Mouse (Mus musculus) cerebral cortex, adult 2 months (tissue): ENCODE results near the gene Pgm3.

ENCODE experiments used
- WGBS: fragments of 180-500 bp; shearing (Covaris S2); methylation state at CpG from one replicate; pipeline ENCODE4 v1.1.7; 2018; 5-methylcytosine and 5-hydroxymethylcytosine counted together

The Pgm3 gene

DNA sequence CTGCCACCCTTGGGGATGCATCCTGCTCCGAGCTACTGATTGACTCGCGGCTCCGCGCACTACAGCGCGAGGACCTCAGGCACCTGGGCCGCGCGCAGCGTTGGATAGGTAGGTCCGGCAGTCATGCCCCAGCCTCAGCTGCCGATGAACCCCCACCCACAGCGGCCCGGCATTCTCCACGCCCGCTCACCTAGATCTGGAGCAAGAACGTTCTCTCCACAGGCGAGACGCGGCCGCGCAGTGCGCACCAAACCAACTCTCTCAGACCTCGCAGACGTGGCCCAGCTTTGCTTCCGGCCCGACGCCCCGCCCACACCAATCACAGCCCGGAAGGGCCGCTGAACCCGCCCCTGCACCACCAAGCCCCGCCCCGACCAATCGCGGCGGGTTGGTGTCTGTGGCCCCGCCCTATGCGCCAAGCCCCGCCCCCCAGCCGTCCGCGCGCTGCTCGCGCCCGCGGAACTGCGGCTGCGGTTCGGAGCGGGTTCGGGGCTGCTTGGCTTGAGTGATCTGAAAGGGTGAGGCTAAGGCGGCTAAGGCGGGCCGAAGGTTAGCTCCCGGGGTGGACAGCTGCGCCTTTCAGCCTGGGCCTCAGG lies at the start of gene Pgm3, which contains the start of gene Rwdd2a:
Pgm3 (minus strand) TSS at position 303 of the 596 bp plus-strand sequence.
Rwdd2a (plus strand) TSS at position 452 of the 596 bp plus-strand sequence.
- under 1% methylated on average over 59 of the region's 59 CpGs for WGBS

DNA sequence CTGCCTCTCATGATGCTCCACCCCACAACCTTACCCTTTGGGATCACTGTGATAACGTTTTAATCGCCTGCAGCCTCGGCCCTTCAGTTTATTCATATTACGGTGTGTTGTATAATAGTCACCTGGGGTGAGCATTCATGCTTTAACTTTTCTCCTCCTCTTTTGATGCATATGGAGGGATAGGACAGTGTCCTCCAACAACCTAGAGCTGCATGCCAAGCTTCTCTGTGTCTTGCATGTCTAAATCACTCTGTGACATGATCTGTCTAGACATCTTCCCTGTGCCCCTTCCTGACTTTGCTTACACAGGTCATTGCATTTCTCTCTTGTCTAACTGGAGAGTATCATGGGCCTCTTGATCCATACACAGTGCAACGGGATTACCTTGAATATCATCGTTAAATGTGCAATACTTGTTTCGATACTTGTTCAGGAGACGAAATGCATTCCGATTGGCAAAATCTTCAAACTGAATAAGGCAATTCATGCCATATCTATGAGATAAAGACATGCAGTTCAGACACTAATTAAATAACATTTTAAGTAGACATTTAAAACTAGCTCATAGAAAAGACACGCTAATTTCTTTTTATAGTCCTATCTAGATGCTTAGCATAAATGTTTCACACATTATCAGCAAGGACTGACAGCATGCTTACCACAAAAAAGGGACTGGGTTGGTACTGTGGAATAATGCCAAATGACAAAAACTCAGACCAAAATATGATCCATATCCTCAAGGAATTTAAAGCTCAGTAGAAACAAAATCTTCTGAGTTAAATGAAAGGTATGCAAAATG lies 47.9 kb upstream of the Pgm3 start:
- 78% methylated on average over 10 of the region's 10 CpGs for WGBS

DNA sequence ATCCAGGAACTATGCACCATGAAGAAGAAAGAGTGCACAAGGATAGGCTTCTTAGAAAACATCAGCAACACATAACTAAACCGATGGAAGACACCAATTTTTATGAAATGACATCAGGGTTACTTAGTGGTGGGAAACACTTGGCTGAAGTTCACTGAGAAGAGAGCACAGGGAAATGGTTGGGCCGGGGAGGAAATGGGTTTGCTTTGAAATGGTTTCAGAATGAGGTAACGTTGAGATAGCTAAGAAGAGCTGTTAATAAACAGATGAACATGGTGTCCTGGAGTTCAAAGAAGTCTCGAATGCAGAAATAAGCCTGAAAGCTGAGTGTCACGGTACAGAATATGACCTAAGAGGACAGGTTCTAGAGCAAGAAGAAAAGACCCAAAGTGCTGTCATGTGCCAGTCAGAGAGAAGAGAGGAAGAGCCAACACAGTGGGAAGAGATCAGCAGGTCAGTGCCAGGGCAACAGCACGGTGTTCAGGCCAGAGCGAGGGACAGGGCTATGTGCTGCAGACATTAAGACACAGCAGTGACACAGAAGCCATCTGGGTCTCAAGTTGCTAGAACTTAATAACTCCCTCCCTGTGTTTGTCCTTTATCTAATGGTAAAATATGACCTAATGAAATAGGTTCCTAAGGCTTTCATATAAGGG lies 46.3 kb upstream of the Pgm3 start:
- WGBS, result 70% methylated on average over 7 of the region's 7 CpGs

DNA sequence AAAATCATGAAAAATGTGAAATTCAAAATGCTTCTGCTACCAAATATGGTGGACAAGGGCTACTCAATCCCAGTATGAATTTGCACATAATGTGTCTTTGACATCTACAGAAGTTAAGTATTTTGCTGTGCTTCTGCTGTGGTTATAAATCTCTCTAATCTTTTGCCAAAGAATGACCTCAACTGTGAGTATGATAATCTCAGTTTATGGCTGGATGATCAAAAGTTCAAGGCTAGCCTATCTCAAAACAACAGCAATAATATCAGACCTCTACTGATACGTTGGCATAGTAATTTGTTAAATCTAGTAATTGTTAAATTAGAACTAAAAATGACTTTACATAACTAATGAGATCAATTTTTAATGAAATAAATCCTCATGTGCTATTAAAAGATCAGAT lies 44.1 kb upstream of the Pgm3 start:
- WGBS, result 90% methylated on average over 1 of the region's 1 CpGs

DNA sequence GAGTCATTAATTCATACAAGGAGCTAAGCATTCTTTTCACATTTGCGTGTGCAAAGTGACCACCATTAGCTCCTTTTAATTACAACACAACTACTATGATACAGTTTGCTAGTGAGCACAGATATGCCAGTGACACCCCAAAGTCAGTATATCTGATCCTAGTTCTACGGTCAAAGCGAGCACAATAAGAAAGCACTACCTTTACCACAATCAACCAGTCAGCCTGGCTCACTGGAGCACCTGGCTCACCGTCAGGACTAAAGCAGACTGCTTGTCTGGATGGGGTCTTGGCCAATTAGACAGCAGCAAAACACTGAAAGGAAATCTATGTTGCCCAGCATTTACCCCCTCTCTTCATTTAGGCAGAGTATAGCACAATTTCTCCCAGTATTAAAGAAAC lies 40.4 kb upstream of the Pgm3 start:
- 95% methylated on average over 4 of the region's 4 CpGs for WGBS

DNA sequence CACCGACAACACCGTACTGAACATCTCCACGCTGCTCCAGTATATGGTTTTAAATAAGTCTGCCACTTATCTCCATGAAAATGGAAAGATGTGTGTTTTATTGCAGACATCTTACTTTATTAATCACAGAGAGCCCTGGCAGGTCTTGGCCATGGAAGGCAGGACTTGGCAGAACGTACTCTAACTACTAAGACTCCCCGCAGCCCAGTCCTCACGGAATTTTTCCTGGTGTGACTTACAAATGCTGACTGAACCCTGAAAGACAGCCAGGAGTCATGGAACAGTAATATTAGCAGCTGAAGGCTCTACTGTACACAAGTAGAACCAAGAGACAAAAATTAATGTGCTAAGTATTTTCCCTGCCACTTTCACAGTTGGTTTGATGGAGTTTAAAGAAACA lies 34.1 kb upstream of the Pgm3 start:
- WGBS, result 86% methylated on average over 6 of the region's 6 CpGs

DNA sequence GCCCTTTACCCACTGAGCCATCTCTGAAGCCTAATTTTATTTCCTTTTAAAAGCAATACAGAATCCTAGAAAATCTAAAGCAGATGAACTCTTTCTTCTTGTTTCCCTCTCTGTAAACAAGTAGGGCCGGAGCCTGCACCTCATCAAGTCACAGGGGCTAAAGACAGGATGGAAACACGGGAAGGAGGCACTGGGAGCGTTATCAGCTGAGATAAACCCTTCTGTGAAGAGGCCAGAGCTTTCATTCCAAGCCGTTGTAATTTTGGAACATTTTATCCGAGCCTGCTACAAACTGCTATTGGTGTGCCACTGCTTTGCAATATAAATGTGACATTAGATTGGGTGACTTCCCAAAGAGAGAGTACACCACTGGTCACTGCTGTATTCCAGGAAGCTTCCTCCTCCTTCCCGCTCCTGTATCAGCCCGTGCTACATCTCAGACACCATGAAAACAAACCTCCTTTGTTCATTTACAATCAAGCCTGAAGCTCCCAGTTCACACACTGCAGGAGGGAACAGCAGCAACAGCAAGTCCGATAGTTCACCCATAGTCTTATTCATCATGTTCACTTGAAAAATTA lies 28.2 kb upstream of the Pgm3 start:
- WGBS, result 61% methylated on average over 8 of the region's 8 CpGs

DNA sequence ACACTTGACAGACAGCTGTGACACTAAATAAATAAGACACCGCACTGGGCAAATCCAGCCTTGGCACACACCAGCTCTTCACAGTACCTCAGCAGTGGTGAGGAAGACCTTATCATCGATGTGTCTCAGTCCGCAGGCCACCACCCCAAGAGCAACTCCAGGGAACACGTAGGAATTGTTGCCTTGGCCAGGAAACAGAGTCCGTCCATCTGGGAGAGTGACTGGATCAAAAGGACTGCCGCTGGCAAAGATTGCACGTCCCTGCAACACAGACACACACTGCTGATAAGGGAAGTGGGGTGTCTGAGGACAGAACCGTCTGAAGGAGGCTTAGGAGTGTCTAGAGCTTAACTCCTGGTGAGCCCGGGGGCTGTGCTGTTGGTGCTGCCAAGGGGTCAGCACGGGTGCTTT lies 22.7 kb upstream of the Pgm3 start:
- 58% methylated on average over 10 of the region's 10 CpGs for WGBS

DNA sequence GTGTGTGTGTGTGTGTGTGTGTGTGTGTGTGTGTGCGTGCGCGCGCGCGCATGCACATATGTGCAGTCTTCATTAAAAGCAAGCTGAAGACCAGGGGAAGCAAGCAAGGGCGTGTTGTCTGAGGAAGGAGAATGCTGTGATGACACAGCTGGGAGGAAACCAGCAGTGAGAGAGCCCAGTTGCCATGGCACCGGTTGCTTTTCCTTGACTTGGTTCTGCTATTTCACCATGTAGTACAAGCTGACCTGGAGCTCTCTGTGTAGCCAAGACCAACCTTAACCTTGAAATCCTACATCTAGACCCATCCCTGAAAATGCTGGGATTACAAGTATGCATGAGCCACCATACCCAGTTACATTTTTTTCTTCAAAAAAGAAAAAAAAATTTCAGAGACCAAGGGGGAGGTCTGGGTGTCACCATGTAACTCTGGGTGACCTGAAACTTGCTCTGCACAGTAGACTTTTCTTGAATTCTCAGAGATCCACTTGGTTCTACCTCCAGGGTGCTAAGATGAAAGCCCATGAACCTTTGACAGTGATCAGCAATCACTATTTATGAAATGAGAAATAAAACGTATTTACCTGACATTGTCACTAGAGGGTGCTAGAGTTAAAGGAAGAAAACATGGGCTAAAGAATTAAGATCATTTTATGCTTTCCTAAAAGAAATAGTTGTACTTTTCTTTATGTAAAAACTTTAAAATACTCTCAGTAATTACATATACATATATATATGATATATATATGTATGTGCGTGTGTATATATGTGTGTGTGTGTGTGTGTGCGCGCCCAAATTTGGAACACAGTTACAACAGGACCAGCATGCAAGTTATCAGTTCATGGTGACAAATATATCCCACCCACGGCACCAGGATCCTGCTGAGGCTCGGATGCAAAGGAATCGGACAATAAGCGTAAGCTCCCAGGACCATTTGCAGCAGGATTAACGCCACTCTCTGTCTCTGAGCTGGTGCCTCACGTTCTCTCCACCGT lies 21.3 kb upstream of the Pgm3 start:
- WGBS, result 48% methylated on average over 19 of the region's 19 CpGs

DNA sequence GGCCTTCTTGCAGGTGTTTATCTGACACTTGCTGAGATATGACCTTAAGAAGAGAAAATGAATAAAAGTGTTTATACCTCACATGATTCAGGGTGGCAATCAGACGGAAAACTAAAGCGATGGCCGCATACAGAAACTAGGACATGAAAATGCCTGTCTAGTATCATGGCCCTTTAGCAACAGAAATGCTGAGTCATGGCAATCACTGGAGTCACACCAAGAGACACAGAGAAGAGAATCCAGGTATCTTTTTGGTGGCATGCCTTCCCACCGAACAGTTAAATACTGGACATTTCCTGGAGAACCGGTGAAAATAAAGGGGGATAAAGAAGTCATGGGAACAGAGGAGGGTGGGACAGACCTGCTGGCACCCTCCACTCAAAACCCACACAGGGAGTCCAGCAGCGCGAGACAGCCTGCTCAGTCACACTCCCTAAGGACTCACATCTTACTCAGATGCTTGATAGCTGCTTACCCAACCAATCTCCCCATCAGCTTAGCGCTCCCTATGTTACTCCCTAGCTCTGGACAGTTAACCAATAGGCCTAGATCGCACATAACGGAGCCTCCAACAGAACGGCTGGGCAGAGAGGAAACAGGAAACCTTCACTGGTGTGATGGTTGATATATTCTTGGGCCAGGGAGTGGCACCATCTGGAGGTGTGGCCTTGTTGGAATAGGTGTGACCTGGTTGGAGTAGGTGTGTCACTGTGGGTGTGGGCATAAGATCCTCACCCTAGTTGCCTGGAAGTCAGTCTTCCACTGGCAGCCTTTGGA lies 15.6 kb upstream of the Pgm3 start:
- 92% methylated on average over 11 of the region's 11 CpGs for WGBS

DNA sequence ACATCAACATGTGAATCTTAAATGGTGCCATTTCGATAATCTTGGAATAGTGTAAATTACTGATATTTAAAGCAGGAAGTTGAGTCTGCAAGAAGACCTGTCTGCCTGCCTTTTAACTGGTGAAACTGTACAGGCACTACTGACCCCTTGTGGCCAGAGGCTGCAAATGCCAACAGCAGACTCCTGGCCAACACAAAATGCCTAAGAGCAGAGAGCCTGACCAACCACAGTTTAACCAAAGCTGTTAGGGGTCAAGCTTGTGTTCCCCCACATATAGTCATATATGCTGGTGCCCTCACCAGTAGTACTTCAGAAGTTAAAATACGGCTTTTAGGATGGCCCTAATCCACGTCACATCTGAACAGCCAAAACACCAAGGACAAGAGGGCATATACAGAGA lies 12.1 kb upstream of the Pgm3 start:
- WGBS, result 50% methylated on average over 3 of the region's 3 CpGs

DNA sequence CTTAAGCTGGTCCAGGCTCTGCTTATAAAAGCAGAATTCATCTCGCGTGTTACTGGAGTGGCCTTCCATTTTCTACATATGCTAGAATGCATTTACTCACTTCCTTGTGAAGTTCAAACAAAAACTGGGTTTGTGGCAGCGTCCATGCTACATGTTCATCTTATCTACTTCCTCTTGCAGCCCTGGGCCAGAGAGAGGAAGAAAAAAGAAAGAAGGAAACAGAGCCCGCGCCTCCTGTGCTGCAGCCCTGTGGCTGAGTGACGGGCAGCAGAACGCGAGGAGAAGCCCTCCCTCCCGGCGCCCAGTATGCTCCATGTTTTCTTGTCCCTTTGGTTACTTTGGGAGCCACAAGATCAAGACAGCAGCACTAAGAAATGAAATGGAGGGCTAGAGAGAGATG lies 8.0 kb upstream of the Pgm3 start:
- WGBS, result 83% methylated on average over 10 of the region's 10 CpGs

DNA sequence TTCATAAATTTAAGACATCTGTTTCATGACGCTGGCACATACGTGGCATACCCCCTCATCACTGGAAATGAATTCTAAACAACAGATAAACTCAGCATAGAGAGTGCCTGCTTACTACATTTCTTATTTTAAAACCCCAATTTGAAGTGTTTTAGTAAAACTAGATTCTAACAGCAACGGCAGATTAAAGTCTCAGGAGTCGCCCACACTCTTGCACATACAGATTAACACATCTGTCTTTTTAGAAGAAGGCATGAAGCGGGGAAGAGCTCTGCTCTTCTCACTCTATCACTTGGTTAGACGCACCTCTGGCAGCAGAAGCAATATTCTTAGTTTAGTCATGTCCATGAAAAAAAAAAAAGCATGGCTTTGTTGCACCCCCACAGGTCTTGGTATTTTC lies 3.5 kb upstream of the Pgm3 start:
- 54% methylated on average over 6 of the region's 6 CpGs for WGBS

DNA sequence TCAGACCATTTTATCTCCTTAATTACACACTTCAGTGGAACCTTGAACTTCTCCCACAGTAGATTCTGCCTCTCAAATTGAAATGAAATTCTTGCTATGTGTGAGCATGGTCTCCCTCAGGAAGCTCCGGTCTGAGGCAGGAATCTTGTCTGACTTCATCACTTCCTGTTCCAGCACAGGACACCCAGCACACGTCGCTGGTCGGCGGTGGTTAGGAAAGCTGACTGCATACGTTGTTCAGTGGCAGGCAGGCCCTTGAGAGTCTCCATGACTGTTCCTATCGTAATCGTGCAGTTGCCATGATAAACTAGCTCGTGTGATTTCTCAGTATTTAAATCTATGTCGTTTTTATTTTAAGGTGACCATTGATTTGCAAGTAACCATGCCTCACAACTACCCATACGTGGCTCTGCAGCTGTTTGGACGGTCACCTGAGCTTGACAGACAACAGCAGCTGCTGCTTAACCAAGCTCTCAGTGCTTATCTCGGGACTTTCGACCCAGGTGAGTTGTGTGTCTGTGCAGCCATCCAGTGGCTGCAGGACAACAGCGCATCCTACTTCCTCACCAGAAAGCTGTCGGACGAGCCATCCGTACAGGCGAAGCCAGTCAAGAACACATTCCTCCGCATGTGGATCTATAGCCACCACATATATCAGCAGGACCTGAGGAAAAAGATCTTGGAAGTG lies 2.1 kb upstream of the Pgm3 start:
- 79% methylated on average over 20 of the region's 20 CpGs for WGBS

DNA sequence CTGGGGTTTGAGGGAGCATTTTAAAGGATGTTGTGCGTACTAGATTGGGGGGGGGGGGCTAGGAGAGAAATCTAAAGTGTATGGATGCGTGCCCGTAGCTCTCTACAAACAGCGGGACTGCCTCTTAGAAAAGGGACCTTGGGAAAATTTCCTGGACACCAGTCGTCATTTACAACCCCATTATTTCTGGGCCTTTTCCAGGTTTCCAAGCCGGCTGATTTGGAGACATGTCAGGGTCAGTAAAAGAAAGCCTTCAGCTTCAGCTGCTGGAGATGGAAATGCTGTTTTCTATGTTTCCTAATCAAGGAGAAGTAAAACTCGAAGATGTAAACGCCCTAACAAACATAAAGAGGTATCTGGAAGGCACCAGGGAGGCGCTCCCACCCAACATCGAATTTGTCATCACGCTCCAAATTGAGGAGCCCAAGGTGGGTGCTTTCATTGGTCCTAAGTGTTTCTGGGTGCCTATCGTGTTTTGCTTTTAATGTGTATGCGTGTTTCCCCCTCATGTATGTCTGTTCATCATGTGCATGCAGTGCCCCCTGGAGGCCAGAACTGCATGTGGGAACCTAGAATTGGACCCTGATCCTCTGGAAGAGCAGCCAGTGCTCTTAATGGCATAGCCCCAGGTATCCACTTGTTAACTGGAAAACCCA lies 1.1 kb upstream of the Pgm3 start:
- 5% methylated on average over 13 of the region's 13 CpGs for WGBS

DNA sequence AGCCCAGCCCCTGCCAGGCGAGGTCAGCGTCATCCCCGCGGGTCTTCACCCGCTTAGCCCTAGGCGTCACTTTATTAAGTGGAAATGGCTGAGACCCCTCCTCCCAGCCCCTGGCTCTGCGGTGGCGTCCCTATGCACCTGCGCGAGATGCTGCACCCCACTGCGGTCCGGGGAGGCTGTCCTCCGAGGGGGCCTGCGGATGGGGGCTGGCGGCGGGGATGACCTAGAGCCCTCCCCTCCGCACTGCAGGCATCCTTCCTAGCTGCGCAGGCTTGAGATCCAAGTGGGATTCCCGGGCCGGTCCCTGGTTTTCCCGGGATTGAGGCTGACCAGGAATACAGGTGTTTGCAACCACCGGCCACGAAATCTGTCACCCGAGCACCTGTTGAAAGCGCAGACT lies 554 bp upstream of the Pgm3 start:
- WGBS, result under 1% methylated on average over 25 of the region's 25 CpGs

DNA sequence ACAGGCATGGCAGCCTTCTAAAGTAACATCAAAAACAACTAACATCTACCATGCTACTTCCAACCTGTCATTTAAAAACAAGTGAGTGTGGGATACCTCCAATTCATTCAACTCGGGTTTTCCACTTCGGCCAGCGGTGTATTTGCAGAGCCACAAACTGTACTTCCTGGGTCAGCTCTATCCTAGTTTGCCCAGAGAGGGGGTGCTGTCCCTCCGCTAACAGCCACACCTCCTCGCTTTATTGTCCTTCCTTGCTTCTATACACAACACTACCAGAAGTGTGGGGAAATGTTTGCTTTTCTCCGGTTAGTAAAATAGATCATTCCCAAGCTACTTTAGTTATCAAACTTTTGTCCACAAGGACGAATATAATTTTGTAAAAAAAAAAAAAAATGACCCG lies 696 bp downstream of the Pgm3 start:
- 5% methylated on average over 8 of the region's 8 CpGs for WGBS

DNA sequence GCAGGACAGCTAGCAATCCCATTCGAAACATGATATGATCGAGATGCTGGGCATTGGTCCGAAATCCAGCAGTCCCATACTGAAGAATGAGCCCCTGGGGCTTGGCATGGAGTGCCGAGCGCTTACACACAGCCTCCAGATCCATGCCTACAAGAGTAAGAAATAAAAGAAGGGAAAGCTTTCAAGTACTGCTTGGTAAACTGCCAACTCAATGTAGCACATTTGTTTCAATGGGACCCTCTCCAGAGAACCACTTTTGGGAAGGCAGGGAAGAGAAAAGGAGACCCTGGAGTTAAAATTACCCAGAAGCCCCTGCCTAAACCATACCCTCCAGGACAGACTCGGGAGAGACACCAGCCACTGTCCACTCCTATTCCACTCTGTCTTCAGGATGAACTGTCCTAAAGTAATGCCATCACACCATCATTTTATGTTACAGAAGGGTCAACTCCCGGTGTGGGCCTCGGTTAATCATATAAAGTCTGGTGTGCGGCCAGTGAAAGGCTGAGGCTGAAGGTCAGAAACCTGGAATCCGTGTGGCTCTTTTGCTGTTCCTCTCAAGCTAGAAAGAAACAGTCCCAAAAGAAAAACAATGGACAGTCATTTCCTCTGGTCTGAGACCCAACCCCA lies 1.3 kb downstream of the Pgm3 start:
- 69% methylated on average over 10 of the region's 10 CpGs for WGBS

DNA sequence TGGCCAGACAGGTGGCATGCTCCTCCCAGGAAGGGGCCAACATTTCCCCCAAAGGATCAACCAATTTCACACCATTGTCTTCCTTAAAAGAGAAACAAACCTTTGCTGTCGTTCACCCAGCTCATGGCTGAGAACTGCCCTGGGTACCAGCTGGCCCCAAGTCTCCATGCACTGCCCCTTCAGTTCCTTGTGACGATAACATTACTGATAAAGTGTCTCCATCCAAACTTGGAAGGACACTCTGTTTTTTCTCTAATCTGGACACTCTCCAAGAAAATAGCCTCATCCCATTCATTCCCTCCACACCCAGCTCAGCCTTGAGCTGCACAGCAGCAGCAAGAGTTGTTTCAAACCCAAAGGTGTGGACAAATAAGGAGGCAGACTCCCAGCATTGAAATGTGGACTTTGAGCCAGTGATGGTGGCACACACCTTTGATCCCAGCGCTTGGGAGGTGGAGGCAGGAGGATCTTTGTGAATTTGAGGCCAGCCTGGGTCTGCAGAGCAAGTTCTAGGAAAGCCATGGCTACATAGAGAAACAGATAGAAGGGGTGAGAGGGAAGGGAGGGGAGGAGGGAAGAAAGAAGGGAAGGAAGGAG lies 2.2 kb downstream of the Pgm3 start:
- WGBS, result 86% methylated on average over 3 of the region's 3 CpGs
